Mouse (Mus musculus): ENCODE measurements around the gene Mpo. TPM values are rescaled to one million over a fixed set of nuclear protein-coding genes. Genes with fewer than 3 reads are reported as not detected.

Mpo gene
- polyA plus RNA-seq, 1 experiment = not detected

DNA sequence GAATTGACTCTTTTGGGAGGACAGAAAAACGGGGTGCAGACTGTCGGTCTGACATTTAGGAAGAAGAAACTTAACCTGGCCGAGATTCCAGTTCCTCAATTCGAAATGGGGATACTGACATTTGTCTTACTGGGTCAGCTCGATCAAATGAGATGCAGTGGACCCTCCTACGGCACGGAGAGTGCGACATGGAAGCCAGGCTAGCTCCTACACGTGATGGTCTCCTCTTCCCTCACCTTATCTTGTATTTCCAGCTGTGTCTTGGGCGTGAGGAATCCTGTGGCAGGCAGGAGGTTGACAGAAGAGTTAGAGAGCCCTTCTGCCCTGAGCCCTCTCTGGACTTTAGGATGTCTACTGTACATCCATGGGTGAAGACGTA, 43.3 kb upstream of the Mpo start:
- no peak overlapping the region for H3K4me3 ChIP-seq (ENCODE audit: insufficient read depth, low read depth, low read length)
- H3K27ac ChIP-seq (ENCODE audit: insufficient read depth, low read depth, low read length) = peak overlapping the region; percentile 36; the same call in 1 of the 2 replicates
- no peaks in the 10 kb centered on the region for H3K4me1 ChIP-seq (ENCODE audit: control insufficient read depth, insufficient read depth, low read length)
- WGBS = 82% methylated on average over 11 of the region's 11 CpGs
- no peak for TF ChIP-seq CTCF (IDR thresholded peaks at IDR 0.05; ENCODE audit: insufficient read depth, low read depth, low read length)
- TF ChIP-seq POLR2A (IDR thresholded peaks at IDR 0.05; ENCODE audit: insufficient read depth, low read depth, low read length) = no peak

GRCm38 (mm10) chr11:87750521-87750920, 42.9 kb upstream of the Mpo start:
- WGBS = 78% methylated on average over 3 of the region's 3 CpGs
- no peaks in the 10 kb centered on the region for H3K4me1 ChIP-seq (ENCODE audit: control insufficient read depth, insufficient read depth, low read length)

GRCm38 (mm10) chr11:87751031-87751430, 42.4 kb upstream of the Mpo start:
- WGBS = 82% methylated on average over 8 of the region's 8 CpGs
- H3K27ac ChIP-seq (ENCODE audit: insufficient read depth, low read depth, low read length) = peak overlapping the region; percentile 10; the same call in 1 of the 2 replicates
- TF ChIP-seq POLR2A (IDR thresholded peaks at IDR 0.05; ENCODE audit: insufficient read depth, low read depth, low read length) (no peak), CTCF (IDR thresholded peaks at IDR 0.05; ENCODE audit: insufficient read depth, low read depth, low read length) (no peak)

More at GRCm38 (mm10) chr11:87750521-87750920, 42.9 kb upstream of the Mpo start:
- TF ChIP-seq CTCF (IDR thresholded peaks at IDR 0.05; ENCODE audit: insufficient read depth, low read depth, low read length) = no peak
- no peak for TF ChIP-seq POLR2A (IDR thresholded peaks at IDR 0.05; ENCODE audit: insufficient read depth, low read depth, low read length)
- Histone ChIP-seq H3K4me3 (ENCODE audit: insufficient read depth, low read depth, low read length) (no peak overlapping the region), H3K27ac (ENCODE audit: insufficient read depth, low read depth, low read length) (peak overlapping the region; percentile 36; the same call in 1 of the 2 replicates)

DNA sequence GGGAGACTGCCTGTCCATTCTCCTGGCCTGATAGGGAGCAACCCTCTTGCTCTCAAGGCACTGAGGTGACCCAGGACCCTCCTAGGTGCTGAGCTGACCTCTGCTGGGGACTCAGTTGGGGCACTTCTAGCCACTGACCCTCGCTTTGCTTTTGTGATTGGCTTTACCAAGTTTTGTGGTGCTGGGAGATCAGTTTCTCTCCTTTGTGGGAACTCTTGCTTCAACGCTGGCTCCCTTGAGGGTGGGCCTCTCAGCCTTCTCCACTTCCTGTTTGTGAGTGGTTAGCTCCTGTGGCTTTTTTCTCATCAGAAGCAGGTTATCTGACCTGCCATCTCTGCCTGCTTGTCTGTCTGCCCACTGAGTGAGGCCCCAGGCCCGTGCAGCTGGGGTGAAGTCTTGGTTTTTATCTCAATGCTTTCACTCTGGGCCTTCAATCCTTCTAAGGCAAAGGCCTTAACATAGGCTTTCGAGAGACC, 41.9 kb upstream of the Mpo start:
- no peak for TF ChIP-seq CTCF (IDR thresholded peaks at IDR 0.05; ENCODE audit: insufficient read depth, low read depth, low read length)
- TF ChIP-seq POLR2A (IDR thresholded peaks at IDR 0.05; ENCODE audit: insufficient read depth, low read depth, low read length) = no peak
- no peaks in the 10 kb centered on the region for H3K4me1 ChIP-seq (ENCODE audit: control insufficient read depth, insufficient read depth, low read length)
- WGBS = 77% methylated on average over 4 of the region's 4 CpGs

More at GRCm38 (mm10) chr11:87751031-87751430, 42.4 kb upstream of the Mpo start:
- Histone ChIP-seq H3K4me1 (ENCODE audit: control insufficient read depth, insufficient read depth, low read length) (no peaks in the 10 kb centered on the region), H3K4me3 (ENCODE audit: insufficient read depth, low read depth, low read length) (no peak overlapping the region; the same call in 1 of the 2 replicates)

DNA sequence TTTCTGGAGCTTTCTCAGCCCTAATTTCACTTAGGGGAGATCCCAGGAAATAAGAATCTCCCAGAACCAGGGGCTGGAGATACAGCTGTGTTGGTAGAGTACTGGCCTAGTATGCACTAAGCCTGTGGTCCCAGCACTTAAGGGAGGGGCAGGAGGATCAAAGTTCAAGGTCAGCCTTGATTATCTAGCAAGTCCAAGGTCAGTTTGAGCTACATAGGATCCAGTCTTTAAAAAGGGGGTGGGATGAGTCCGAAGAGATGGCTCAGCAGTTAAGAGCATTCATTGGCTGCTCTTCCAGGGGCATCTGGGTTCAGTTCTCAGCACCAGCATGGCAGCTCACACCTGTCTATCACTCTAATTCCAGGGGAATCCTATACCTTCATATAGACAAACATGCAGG, 41.1 kb upstream of the Mpo start:
- H3K4me1 ChIP-seq (ENCODE audit: control insufficient read depth, insufficient read depth, low read length) = no peaks in the 10 kb centered on the region
- TF ChIP-seq POLR2A (IDR thresholded peaks at IDR 0.05; ENCODE audit: insufficient read depth, low read depth, low read length) (no peak), CTCF (IDR thresholded peaks at IDR 0.05; ENCODE audit: insufficient read depth, low read depth, low read length) (no peak)
- 88% methylated on average over 1 of the region's 1 CpGs for WGBS

More for the DNA sequence above, 41.9 kb upstream of the Mpo start:
- Histone ChIP-seq H3K4me3 (ENCODE audit: insufficient read depth, low read depth, low read length) (no peak overlapping the region; the same call in 1 of the 2 replicates), H3K27ac (ENCODE audit: insufficient read depth, low read depth, low read length) (peak overlapping the region; percentile 10; the same call in 1 of the 2 replicates)

GRCm38 (mm10) chr11:87753255-87753654, 40.1 kb upstream of the Mpo start:
- 86% methylated on average over 8 of the region's 8 CpGs for WGBS
- TF ChIP-seq CTCF (IDR thresholded peaks at IDR 0.05; ENCODE audit: insufficient read depth, low read depth, low read length) (no peak), POLR2A (IDR thresholded peaks at IDR 0.05; ENCODE audit: insufficient read depth, low read depth, low read length) (no peak)
- no peaks in the 10 kb centered on the region for H3K4me1 ChIP-seq (ENCODE audit: control insufficient read depth, insufficient read depth, low read length)

More for the DNA sequence above, 41.1 kb upstream of the Mpo start:
- no peak overlapping the region for H3K4me3 ChIP-seq (ENCODE audit: insufficient read depth, low read depth, low read length)
- H3K27ac ChIP-seq (ENCODE audit: insufficient read depth, low read depth, low read length) = no peak overlapping the region

DNA sequence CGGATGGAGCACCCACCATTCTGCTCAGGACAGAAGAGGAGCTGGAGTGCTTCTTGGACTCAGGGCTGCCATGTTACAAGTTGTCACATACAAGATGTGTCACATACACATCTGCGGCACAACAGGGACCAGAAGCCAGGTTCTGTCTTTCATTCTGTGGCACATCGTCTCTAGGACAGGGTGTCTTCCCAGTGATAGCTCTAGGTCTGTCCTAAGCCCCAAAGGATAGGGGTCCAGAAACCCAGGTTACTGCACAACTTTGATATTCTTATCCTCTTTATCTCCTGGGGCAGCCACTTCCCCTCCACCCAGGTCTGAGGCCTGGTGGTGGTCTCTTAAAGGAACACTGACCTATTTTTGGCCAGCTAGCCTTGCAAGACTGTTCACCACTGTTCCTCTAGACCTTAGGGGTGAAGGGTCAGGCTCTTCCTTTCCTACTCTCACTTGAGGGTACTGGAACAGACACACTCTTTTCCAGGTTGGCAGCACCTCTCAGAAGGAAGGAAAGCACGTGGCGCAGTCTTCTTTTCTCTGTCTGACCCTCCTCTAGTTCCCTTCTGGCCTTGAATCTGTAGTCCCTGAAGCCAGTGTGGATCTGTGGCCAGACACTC, 39.4 kb upstream of the Mpo start:
- Histone ChIP-seq H3K4me3 (ENCODE audit: insufficient read depth, low read depth, low read length) (no peak overlapping the region), H3K4me1 (ENCODE audit: control insufficient read depth, insufficient read depth, low read length) (no peaks in the 10 kb centered on the region), H3K27ac (ENCODE audit: insufficient read depth, low read depth, low read length) (no peak overlapping the region)
- 86% methylated on average over 5 of the region's 5 CpGs for WGBS
- TF ChIP-seq CTCF (IDR thresholded peaks at IDR 0.05; ENCODE audit: insufficient read depth, low read depth, low read length) = no peak
- no peak for TF ChIP-seq POLR2A (IDR thresholded peaks at IDR 0.05; ENCODE audit: insufficient read depth, low read depth, low read length)

More at GRCm38 (mm10) chr11:87753255-87753654, 40.1 kb upstream of the Mpo start:
- no peak overlapping the region for H3K27ac ChIP-seq (ENCODE audit: insufficient read depth, low read depth, low read length)
- no peak overlapping the region for H3K4me3 ChIP-seq (ENCODE audit: insufficient read depth, low read depth, low read length)

- 79% methylated on average over 5 of the region's 5 CpGs for WGBS
- no peak overlapping the region; the same call in 1 of the 2 replicates for H3K4me3 ChIP-seq (ENCODE audit: insufficient read depth, low read depth, low read length)
- TF ChIP-seq CTCF (IDR thresholded peaks at IDR 0.05; ENCODE audit: insufficient read depth, low read depth, low read length) (no peak), POLR2A (IDR thresholded peaks at IDR 0.05; ENCODE audit: insufficient read depth, low read depth, low read length) (no peak)
- no peaks in the 10 kb centered on the region for H3K4me1 ChIP-seq (ENCODE audit: control insufficient read depth, insufficient read depth, low read length)
- no peak overlapping the region for H3K27ac ChIP-seq (ENCODE audit: insufficient read depth, low read depth, low read length)
Measured at GRCm38 (mm10) chr11:87754603-87755002, 38.8 kb upstream of the Mpo start.

DNA sequence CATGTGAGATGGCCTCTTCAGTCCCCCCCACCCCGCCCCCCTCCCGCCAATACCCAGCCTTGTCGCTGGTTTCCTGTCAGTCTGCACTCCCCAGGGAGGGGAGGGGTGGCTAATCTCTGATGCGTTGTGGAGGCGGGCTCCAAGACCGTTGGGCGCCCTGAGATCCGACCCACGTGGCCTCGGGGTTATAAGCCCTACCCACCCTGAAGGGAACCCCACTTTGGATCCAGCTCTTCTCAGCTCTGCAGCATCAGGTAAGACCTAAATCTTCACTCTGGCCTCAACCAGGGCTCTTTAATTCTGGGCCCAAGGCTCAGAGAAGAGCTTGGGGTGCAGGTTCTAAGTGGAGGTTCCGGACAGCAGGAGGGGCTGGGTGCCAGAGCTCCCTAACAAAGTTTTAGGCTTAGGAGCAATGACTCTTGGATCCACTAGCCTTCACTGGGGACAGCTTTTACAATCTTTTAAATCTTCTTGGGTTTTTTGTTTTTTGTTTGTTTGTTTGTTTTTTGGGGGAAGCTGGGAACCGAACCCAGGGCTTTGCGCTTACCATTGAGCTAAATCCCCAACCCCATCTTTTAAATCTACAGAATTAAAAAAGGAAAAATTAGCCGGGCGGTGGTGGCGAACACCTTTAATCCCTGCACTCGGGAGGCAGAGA, 37.9 kb upstream of the Mpo start:
- TF ChIP-seq CTCF (IDR thresholded peaks at IDR 0.05; ENCODE audit: insufficient read depth, low read depth, low read length) = no peak
- TF ChIP-seq POLR2A (IDR thresholded peaks at IDR 0.05; ENCODE audit: insufficient read depth, low read depth, low read length) = no peak
- 75% methylated on average over 17 of the region's 17 CpGs for WGBS
- Histone ChIP-seq H3K4me1 (ENCODE audit: control insufficient read depth, insufficient read depth, low read length) (no peaks in the 10 kb centered on the region; the same call in 1 of the 2 replicates), H3K4me3 (ENCODE audit: insufficient read depth, low read depth, low read length) (no peak overlapping the region; the same call in 1 of the 2 replicates), H3K27ac (ENCODE audit: insufficient read depth, low read depth, low read length) (no peak overlapping the region)

Measured in olfactory bulb, adult 2 months (tissue).